In genomic region chr12:9178626-9179025, GRCm38 (mm10) we compare ENCODE assay signal across 17 mouse cellular contexts.
DNase-seq lines count a peak whose midpoint lies in the region; ATAC-seq lines count a peak whose summit lies in the region.
"Had no signal": no experiment of that assay in that cellular context is flagged by ENCODE, and none has a peak within 500 bp of the region (broad histone marks: within the 10 kb centered on the region; RNA-seq: fewer than 3 reads in every experiment).

No protein-coding gene starts in this region.

- H3K4me3 ChIP-seq in embryonic facial prominence, embryonic 14.5 days (ENCODE audit: low read depth, low read length): no peak overlapping the region
- no peak overlapping the region for H3K4me3 ChIP-seq in liver, embryonic 11.5 days (ENCODE audit: low read depth, low read length)
- H3K4me3 ChIP-seq: heart, embryonic 13.5 days; midbrain, embryonic 13.5 days had no signal

- H3K4me1 ChIP-seq in embryonic facial prominence, embryonic 14.5 days (ENCODE audit: control insufficient read depth, insufficient read depth, low read length): peaks cover 7% of the 10 kb centered on the region; the same call in 1 of the 2 replicates
- H3K4me1 ChIP-seq in liver, embryonic 11.5 days (replicated peaks; ENCODE audit: control insufficient read depth, insufficient read depth, low read length): no peaks in the 10 kb centered on the region
- H3K4me1 ChIP-seq: midbrain, embryonic 13.5 days had no signal

- peak; percentile 87 for DNase-seq in heart, adult 11 months
- no peak for DNase-seq in heart, postnatal 10 days
- peak; percentile 48 for DNase-seq in NIH3T3 (ENCODE audit: low read depth)
- peak; percentile 39 for DNase-seq in embryonic facial prominence, embryonic 14.5 days (ENCODE audit: low spot score)
- DNase-seq in mesoderm, embryonic 11.5 days (ENCODE audit: low read depth, low spot score): peak; percentile 57
- no peak for DNase-seq in adrenal gland, adult 2 months
- no peak for DNase-seq in liver, embryonic 11.5 days (ENCODE audit: low spot score)
- DNase-seq: adrenal gland, postnatal 10 days; B cell, adult 2 months; cerebellum, adult 9-11 months; heart, postnatal 36 days; kidney, adult 2 months; kidney, postnatal 14 days; thymus, postnatal 25 days had no signal

- no peak overlapping the region for H3K27ac ChIP-seq in embryonic facial prominence, embryonic 14.5 days (replicated peaks; ENCODE audit: low read depth, low read length)
- H3K27ac ChIP-seq in liver, embryonic 11.5 days (ENCODE audit: low read depth, low read length): no peak overlapping the region
- H3K27ac ChIP-seq: heart, embryonic 13.5 days; liver, embryonic 14.5 days; midbrain, embryonic 13.5 days had no signal

- H3K4me2 ChIP-seq in embryonic facial prominence, embryonic 14.5 days (ENCODE audit: low read depth, low read length): no peak overlapping the region
- H3K4me2 ChIP-seq in liver, embryonic 11.5 days: no peak overlapping the region
- H3K4me2 ChIP-seq: heart, embryonic 13.5 days; midbrain, embryonic 13.5 days had no signal

- H3K36me3 ChIP-seq in embryonic facial prominence, embryonic 14.5 days (ENCODE audit: control insufficient read depth, insufficient read depth, low read length): no peaks in the 10 kb centered on the region
- H3K36me3 ChIP-seq in liver, embryonic 11.5 days (ENCODE audit: control insufficient read depth, insufficient read depth, low read length): no peaks in the 10 kb centered on the region
- H3K36me3 ChIP-seq: heart, embryonic 13.5 days; midbrain, embryonic 13.5 days had no signal

- ATAC-seq in embryonic facial prominence, embryonic 14.5 days (ENCODE audit: low read depth): peak; percentile 57
- ATAC-seq in liver, embryonic 11.5 days (replicated peaks; ENCODE audit: low FRiP score): no peak
- ATAC-seq: midbrain, embryonic 13.5 days had no signal

- no peaks in the 10 kb centered on the region for H3K27me3 ChIP-seq in embryonic facial prominence, embryonic 14.5 days (replicated peaks; ENCODE audit: control insufficient read depth, insufficient read depth, low read length)
- H3K27me3 ChIP-seq in liver, embryonic 11.5 days (replicated peaks; ENCODE audit: control insufficient read depth, insufficient read depth, low read length): no peaks in the 10 kb centered on the region
- H3K27me3 ChIP-seq: heart, embryonic 13.5 days; midbrain, embryonic 13.5 days had no signal

- intact Hi-C loops in heart, postnatal 10 days (cut with DNase I): no loop called here

- WGBS in embryonic facial prominence, embryonic 14.5 days: 9% methylated on average over 4 of the region's 4 CpGs
- WGBS in liver, embryonic 11.5 days: 56% methylated on average over 4 of the region's 4 CpGs

- H3K9me3 ChIP-seq in embryonic facial prominence, embryonic 14.5 days (ENCODE audit: control insufficient read depth, low read length): no peaks in the 10 kb centered on the region
- H3K9me3 ChIP-seq in liver, embryonic 11.5 days (ENCODE audit: control insufficient read depth, low read length): no peaks in the 10 kb centered on the region
- H3K9me3 ChIP-seq: heart, embryonic 13.5 days; midbrain, embryonic 13.5 days had no signal

- H3K9ac ChIP-seq in embryonic facial prominence, embryonic 14.5 days (ENCODE audit: low read depth, low read length): no peak overlapping the region
- no peak overlapping the region for H3K9ac ChIP-seq in liver, embryonic 11.5 days (ENCODE audit: low read depth, low read length)
- H3K9ac ChIP-seq: heart, embryonic 13.5 days; liver, embryonic 14.5 days; midbrain, embryonic 13.5 days had no signal

Comparison
In these comparisons a context has a peak if more than half of its experiments do, and no peak if none do; other contexts are left out.
1. DNase-seq: peak in heart, adult 11 months (single experiment), NIH3T3 (single experiment), embryonic facial prominence, embryonic 14.5 days (single experiment) and mesoderm, embryonic 11.5 days (single experiment); none in heart, postnatal 10 days (0 of 2), adrenal gland, adult 2 months (single experiment) and liver, embryonic 11.5 days (single experiment).